Mouse (Mus musculus) hindbrain, embryonic 12.5 days (tissue): ENCODE measurements at regions not wholly inside any gene's neighbourhood (a gene's known extent, or its start where the extent isn't known, plus 50 kb on each side); places are given as distances from the start of the nearest gene placed in this dataset.

ENCODE experiments used
- ATAC-seq: fragments of 200-750 bp; cut with Nextera tagmentation; 2 replicates; pipeline ENCODE4 v1.8.0; 2017; ENCODE audit warnings: moderate TSS enrichment; ENCODE audit not compliant: low FRiP score
- H3K27ac ChIP-seq: fragments of 300-500 bp; sonication (generic); 2 replicates; pipeline ENCODE4 v1.5.1; 2016; ENCODE audit warnings: mild to moderate bottlenecking
- H3K27me3 ChIP-seq: fragments of 300-500 bp; sonication (generic); 2 replicates; pipeline ENCODE4 v1.6.1; 2016; ENCODE audit warnings: mild to moderate bottlenecking
- H3K36me3 ChIP-seq: fragments of 300-500 bp; sonication (generic); 2 replicates; pipeline ENCODE4 v1.6.1; 2016; ENCODE audit warnings: mild to moderate bottlenecking
- H3K4me1 ChIP-seq: fragments of 300-500 bp; sonication (generic); 2 replicates; pipeline ENCODE4 v1.6.1; 2016
- H3K4me2 ChIP-seq: fragments of 300-500 bp; sonication (generic); replicated peaks from 2 replicates; pipeline ENCODE4 v1.6.1; 2016; ENCODE audit warnings: mild to moderate bottlenecking
- H3K4me3 ChIP-seq: fragments of 300-500 bp; sonication (generic); 2 replicates; pipeline ENCODE4 v1.5.1; 2016; ENCODE audit warnings: mild to moderate bottlenecking
- H3K9ac ChIP-seq: fragments of 300-500 bp; sonication (generic); 2 replicates; pipeline ENCODE4 v1.6.1; 2016; ENCODE audit warnings: mild to moderate bottlenecking, moderate library complexity
- H3K9me3 ChIP-seq: fragments of 300-500 bp; sonication (generic); replicated peaks from 2 replicates; pipeline ENCODE4 v1.6.1; 2016; ENCODE audit warnings: mild to moderate bottlenecking
- WGBS: fragments of 180-500 bp; shearing (Covaris S2); methylation state at CpG from one replicate; pipeline ENCODE4 v1.1.7; 2016; 5-methylcytosine and 5-hydroxymethylcytosine counted together

- no peak for ATAC-seq
- Histone ChIP-seq H3K9ac (no peak overlapping the region), H3K4me2 (no peak overlapping the region), H3K27ac (no peak overlapping the region), H3K27me3 (no peaks in the 10 kb centered on the region), H3K4me1 (peaks cover 12% of the 10 kb centered on the region), H3K4me3 (no peak overlapping the region), H3K9me3 (no peaks in the 10 kb centered on the region), H3K36me3 (no peaks in the 10 kb centered on the region)
- WGBS = 73% methylated on average over 2 of the region's 2 CpGs
Observed at GRCm38 (mm10) chr8:89150952-89151351, 107.0 kb upstream of the Sall1 start.

GRCm38 (mm10) chr8:89141529-89142235, 97.7 kb upstream of the Sall1 start:
- Histone ChIP-seq H3K27me3 (no peaks in the 10 kb centered on the region), H3K27ac (no peak overlapping the region)

GRCm38 (mm10) chr8:89139876-89140275, 95.9 kb upstream of the Sall1 start:
- H3K36me3 ChIP-seq = no peaks in the 10 kb centered on the region
- no peaks in the 10 kb centered on the region for H3K9me3 ChIP-seq
- H3K4me2 ChIP-seq = no peak overlapping the region
- H3K27me3 ChIP-seq = no peaks in the 10 kb centered on the region
- WGBS = 75% methylated on average over 3 of the region's 3 CpGs
- no peak overlapping the region for H3K27ac ChIP-seq
- H3K4me1 ChIP-seq = peaks cover 17% of the 10 kb centered on the region
- no peak overlapping the region for H3K9ac ChIP-seq
- ATAC-seq = no peak
- no peak overlapping the region for H3K4me3 ChIP-seq

More at GRCm38 (mm10) chr8:89141529-89142235, 97.7 kb upstream of the Sall1 start:
- ATAC-seq = no peak
- Histone ChIP-seq H3K36me3 (no peaks in the 10 kb centered on the region), H3K4me3 (no peak overlapping the region), H3K9ac (no peak overlapping the region), H3K9me3 (no peaks in the 10 kb centered on the region), H3K4me1 (peaks cover 16% of the 10 kb centered on the region), H3K4me2 (no peak overlapping the region)
- WGBS = 59% methylated on average over 8 of the region's 8 CpGs

- no peaks in the 10 kb centered on the region for H3K27me3 ChIP-seq
- no peak overlapping the region for H3K9ac ChIP-seq
- H3K4me1 ChIP-seq = peaks cover 24% of the 10 kb centered on the region
- no peak overlapping the region for H3K4me3 ChIP-seq
- no peak for ATAC-seq
- H3K27ac ChIP-seq = no peak overlapping the region
- no peaks in the 10 kb centered on the region for H3K36me3 ChIP-seq
- H3K9me3 ChIP-seq = no peaks in the 10 kb centered on the region
- no peak overlapping the region for H3K4me2 ChIP-seq
- WGBS = 66% methylated on average over 8 of the region's 8 CpGs
Observed at GRCm38 (mm10) chr8:89138416-89139125, 94.6 kb upstream of the Sall1 start.

GRCm38 (mm10) chr8:89134581-89135484, 90.9 kb upstream of the Sall1 start:
- no peak overlapping the region for H3K4me3 ChIP-seq
- H3K4me2 ChIP-seq = no peak overlapping the region
- no peak overlapping the region for H3K27ac ChIP-seq
- H3K4me1 ChIP-seq = peaks cover 9% of the 10 kb centered on the region; the same call in 1 of the 2 replicates
- H3K27me3 ChIP-seq = no peaks in the 10 kb centered on the region
- H3K9me3 ChIP-seq = no peaks in the 10 kb centered on the region
- 81% methylated on average over 19 of the region's 19 CpGs for WGBS
- no peaks in the 10 kb centered on the region for H3K36me3 ChIP-seq
- no peak for ATAC-seq
- H3K9ac ChIP-seq = no peak overlapping the region

GRCm38 (mm10) chr8:89134058-89134457, 90.1 kb upstream of the Sall1 start:
- Histone ChIP-seq H3K4me3 (no peak overlapping the region), H3K4me1 (peaks cover 9% of the 10 kb centered on the region; the same call in 1 of the 2 replicates), H3K9ac (no peak overlapping the region), H3K27me3 (no peaks in the 10 kb centered on the region), H3K9me3 (no peaks in the 10 kb centered on the region), H3K27ac (no peak overlapping the region), H3K36me3 (no peaks in the 10 kb centered on the region), H3K4me2 (no peak overlapping the region)
- 63% methylated on average over 5 of the region's 5 CpGs for WGBS
- ATAC-seq = no peak

GRCm38 (mm10) chr8:89121051-89121450, 77.1 kb upstream of the Sall1 start:
- H3K4me1 ChIP-seq = no peaks in the 10 kb centered on the region
- no peaks in the 10 kb centered on the region for H3K9me3 ChIP-seq
- WGBS = 89% methylated on average over 6 of the region's 6 CpGs
- no peaks in the 10 kb centered on the region for H3K36me3 ChIP-seq
- H3K27ac ChIP-seq = no peak overlapping the region
- H3K27me3 ChIP-seq = no peaks in the 10 kb centered on the region
- ATAC-seq = no peak
- H3K4me2 ChIP-seq = no peak overlapping the region
- no peak overlapping the region for H3K9ac ChIP-seq
- H3K4me3 ChIP-seq = no peak overlapping the region

- no peak overlapping the region for H3K4me3 ChIP-seq
- no peak overlapping the region for H3K4me2 ChIP-seq
- H3K36me3 ChIP-seq = no peaks in the 10 kb centered on the region
- no peaks in the 10 kb centered on the region for H3K27me3 ChIP-seq
- no peak overlapping the region for H3K27ac ChIP-seq
- no peak overlapping the region for H3K9ac ChIP-seq
- no peaks in the 10 kb centered on the region for H3K9me3 ChIP-seq
- 60% methylated on average over 15 of the region's 15 CpGs for WGBS
- ATAC-seq = no peak
- H3K4me1 ChIP-seq = 0 out of 2 replicates have a peak, but pooled peaks cover 2% of the 10 kb centered on the region
Observed at GRCm38 (mm10) chr8:89107895-89108660, 64.1 kb upstream of the Sall1 start.

GRCm38 (mm10) chr8:89106346-89106745, 62.4 kb upstream of the Sall1 start:
- Histone ChIP-seq H3K9ac (no peak overlapping the region), H3K9me3 (no peaks in the 10 kb centered on the region), H3K27ac (no peak overlapping the region), H3K4me3 (no peak overlapping the region), H3K4me2 (no peak overlapping the region), H3K36me3 (no peaks in the 10 kb centered on the region), H3K4me1 (0 out of 2 replicates have a peak, but pooled peaks cover 2% of the 10 kb centered on the region), H3K27me3 (no peaks in the 10 kb centered on the region)
- ATAC-seq = no peak
- WGBS = 83% methylated on average over 4 of the region's 4 CpGs

- H3K27ac ChIP-seq = no peak overlapping the region
- no peaks in the 10 kb centered on the region for H3K4me1 ChIP-seq
- no peaks in the 10 kb centered on the region for H3K27me3 ChIP-seq
- H3K36me3 ChIP-seq = no peaks in the 10 kb centered on the region
- no peak overlapping the region for H3K4me3 ChIP-seq
- 82% methylated on average over 4 of the region's 4 CpGs for WGBS
- no peak overlapping the region for H3K9ac ChIP-seq
- peaks cover 8% of the 10 kb centered on the region; the same call in 1 of the 2 replicates for H3K9me3 ChIP-seq
- no peak for ATAC-seq
- no peak overlapping the region for H3K4me2 ChIP-seq
Observed at GRCm38 (mm10) chr8:89097396-89097795, 53.4 kb upstream of the Sall1 start.
